Mouse (Mus musculus) thymus, adult 2 months (tissue): Measurements from ENCODE around the gene Uxs1.

ENCODE experiments used
- CTCF ChIP-seq: fragments of 200-500 bp; IDR thresholded peaks from 2 replicates; pipeline ENCODE4 v1.5.1; 2012; ENCODE audit warnings: mild to moderate bottlenecking, control low read depth, low read length, moderate library complexity, borderline replicate concordance; ENCODE audit not compliant: control insufficient read depth, poor library complexity, insufficient read depth; ENCODE audit errors: extremely low read depth
- POLR2A ChIP-seq: fragments of 200-500 bp; IDR thresholded peaks from 2 replicates; pipeline ENCODE4 v1.6.1; 2012; ENCODE audit warnings: mild to moderate bottlenecking, low read length, control low read depth, moderate library complexity; ENCODE audit not compliant: control insufficient read depth, poor library complexity, insufficient read depth; ENCODE audit errors: extremely low read depth

- TF ChIP-seq CTCF (no peak), POLR2A (no peak)
These were observed 109.6 kb downstream of the Uxs1 start for GRCm38 (mm10) chr1:43717967-43718366.
